28 mouse cellular contexts compared by ENCODE assay signal in the genomic region with DNA sequence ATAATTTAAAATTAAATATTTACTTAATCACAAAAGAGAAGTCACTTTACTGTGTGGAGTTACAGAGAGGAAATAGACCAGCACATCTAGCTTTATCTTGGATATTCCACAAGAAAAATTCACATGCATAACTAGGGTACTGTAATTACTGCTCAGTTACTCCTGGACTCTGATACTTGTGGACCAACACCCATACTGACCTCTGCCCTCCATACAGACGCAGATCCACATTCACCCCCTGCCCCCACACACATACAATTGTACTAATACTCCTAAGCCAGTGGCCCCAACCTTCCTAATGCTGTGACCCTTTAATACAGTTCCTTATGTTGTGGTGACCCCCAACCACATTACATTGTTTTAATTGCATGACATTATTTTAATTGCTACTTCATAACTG.
"Had no signal": no experiment of that assay in that cellular context is flagged by ENCODE, and none has a peak within 500 bp of the region (broad histone marks: within the 10 kb centered on the region; RNA-seq: fewer than 3 reads in every experiment).

No protein-coding gene starts in this region.

- H3K9ac ChIP-seq: embryonic facial prominence, embryonic 12.5 days; embryonic facial prominence, embryonic 13.5 days; embryonic facial prominence, embryonic 15.5 days; forebrain, embryonic 12.5 days; forebrain, embryonic 13.5 days; forebrain, embryonic 15.5 days; forebrain, postnatal 0 days had no signal

- H3K27me3 ChIP-seq: embryonic facial prominence, embryonic 12.5 days; embryonic facial prominence, embryonic 13.5 days; embryonic facial prominence, embryonic 15.5 days; forebrain, embryonic 12.5 days; forebrain, embryonic 13.5 days; forebrain, embryonic 15.5 days had no signal

- H3K4me3 ChIP-seq: embryonic facial prominence, embryonic 10.5 days; embryonic facial prominence, embryonic 12.5 days; embryonic facial prominence, embryonic 13.5 days; embryonic facial prominence, embryonic 15.5 days; erythroblast, embryonic 14.5 days; forebrain, embryonic 10.5 days; forebrain, embryonic 12.5 days; forebrain, embryonic 13.5 days; forebrain, embryonic 15.5 days; gastrocnemius, adult 2 months; heart, adult 2 months had no signal

- ATAC-seq: forebrain, embryonic 13.5 days; forebrain, embryonic 14.5 days; forebrain, embryonic 15.5 days; forebrain, embryonic 16.5 days; forebrain, postnatal 0 days had no signal

- H3K4me1 ChIP-seq: embryonic facial prominence, embryonic 10.5 days; embryonic facial prominence, embryonic 12.5 days; embryonic facial prominence, embryonic 13.5 days; embryonic facial prominence, embryonic 15.5 days; forebrain, embryonic 10.5 days; forebrain, embryonic 12.5 days; forebrain, embryonic 13.5 days; forebrain, embryonic 15.5 days had no signal

- H3K9me3 ChIP-seq: embryonic facial prominence, embryonic 10.5 days; embryonic facial prominence, embryonic 15.5 days; forebrain, embryonic 10.5 days; forebrain, embryonic 12.5 days; forebrain, embryonic 13.5 days; forebrain, embryonic 15.5 days had no signal

- H3K36me3 ChIP-seq: embryonic facial prominence, embryonic 10.5 days; embryonic facial prominence, embryonic 12.5 days; embryonic facial prominence, embryonic 13.5 days; embryonic facial prominence, embryonic 15.5 days; forebrain, embryonic 10.5 days; forebrain, embryonic 12.5 days; forebrain, embryonic 15.5 days had no signal

- H3K27ac ChIP-seq: embryonic facial prominence, embryonic 10.5 days; embryonic facial prominence, embryonic 12.5 days; embryonic facial prominence, embryonic 13.5 days; embryonic facial prominence, embryonic 15.5 days; forebrain, embryonic 10.5 days; forebrain, embryonic 12.5 days; forebrain, embryonic 13.5 days; forebrain, embryonic 15.5 days; gastrocnemius, adult 2 months; heart, adult 2 months had no signal

- H3K4me2 ChIP-seq: embryonic facial prominence, embryonic 12.5 days; embryonic facial prominence, embryonic 13.5 days; embryonic facial prominence, embryonic 15.5 days; forebrain, embryonic 12.5 days; forebrain, embryonic 13.5 days; forebrain, embryonic 15.5 days had no signal

- DNase-seq: cerebellum, adult 2 months; cerebellum, adult 8-10 months; cerebellum, adult 9-11 months; cerebellum, postnatal 10 days; cerebellum, postnatal 14 days; cerebellum, postnatal 25 days; cerebellum, postnatal 36 days; embryo, embryonic 11 days; forebrain, postnatal 0 days; gastrocnemius, adult 2 months; gastrocnemius, postnatal 10 days; gastrocnemius, postnatal 14 days; gastrocnemius, postnatal 25 days; gastrocnemius, postnatal 36 days; heart, adult 11 months; heart, adult 18-20 months; heart, adult 2 months had no signal
